Mouse (Mus musculus) hindbrain, embryonic 15.5 days (tissue): ENCODE measurements around the gene Syn3. TPM values are rescaled to one million over a fixed set of nuclear protein-coding genes. Genes with fewer than 3 reads are reported as not detected.
A peak's percentile ranks its signal among the peaks of the same experiment; 100 is the strongest.

ENCODE experiments used
- ATAC-seq: fragments of 200-750 bp; cut with Nextera tagmentation; 2 replicates; pipeline ENCODE4 v1.8.0; 2017; ENCODE audit warnings: low read depth, moderate number of reproducible peaks, moderate TSS enrichment; ENCODE audit not compliant: low FRiP score
- H3K27ac ChIP-seq: fragments of 300-500 bp; sonication (generic); replicated peaks from 2 replicates; pipeline ENCODE4 v1.5.1; 2015; ENCODE audit warnings: mild to moderate bottlenecking, inconsistent platforms
- H3K27me3 ChIP-seq: fragments of 300-500 bp; sonication (generic); 2 replicates; pipeline ENCODE4 v1.6.1; 2015; ENCODE audit warnings: control low read depth, inconsistent platforms
- H3K36me3 ChIP-seq: fragments of 300-500 bp; sonication (generic); 2 replicates; pipeline ENCODE4 v1.6.1; 2015; ENCODE audit warnings: control low read depth, inconsistent platforms
- H3K4me1 ChIP-seq: fragments of 300-500 bp; sonication (generic); replicated peaks from 2 replicates; pipeline ENCODE4 v1.6.1; 2015; ENCODE audit warnings: control low read depth, inconsistent platforms
- H3K4me2 ChIP-seq: fragments of 300-500 bp; sonication (generic); 2 replicates; pipeline ENCODE4 v1.6.1; 2015; ENCODE audit warnings: moderate library complexity, mild to moderate bottlenecking, inconsistent platforms
- H3K4me3 ChIP-seq: fragments of 300-500 bp; sonication (generic); 2 replicates; pipeline ENCODE4 v1.5.1; 2015; ENCODE audit warnings: mild to moderate bottlenecking, inconsistent platforms
- H3K9ac ChIP-seq: fragments of 300-500 bp; sonication (generic); 2 replicates; pipeline ENCODE4 v1.6.1; 2015; ENCODE audit warnings: inconsistent platforms
- H3K9me3 ChIP-seq: fragments of 300-500 bp; sonication (generic); 2 replicates; pipeline ENCODE4 v1.6.1; 2016; ENCODE audit warnings: control low read depth, inconsistent platforms
- WGBS: fragments of 180-500 bp; shearing (Covaris S2); methylation state at CpG from one replicate; pipeline ENCODE4 v1.1.7; 2015; 5-methylcytosine and 5-hydroxymethylcytosine counted together
- polyA plus RNA-seq: library from polyadenylated mRNA; unstranded; fragments of >200 nt; fragmentation: Nextera tagmentation; extraction: Ambion mirVana; gene quantifications from 2 replicates; pipeline ENCODE4 v1.2.1, GENCODE M21; 2015

The Syn3 gene
- polyA plus RNA-seq, 1 experiment from 2014 or later, result 30.1 TPM

GRCm38 (mm10) chr10:86074134-86074533, 424.6 kb downstream of the Syn3 start:
- peaks cover 13% of the 10 kb centered on the region for H3K36me3 ChIP-seq
- H3K9ac ChIP-seq, result no peak overlapping the region
- no peak overlapping the region for H3K4me2 ChIP-seq
- no peak overlapping the region for H3K4me3 ChIP-seq
- no peak overlapping the region for H3K27ac ChIP-seq
- no peaks in the 10 kb centered on the region for H3K9me3 ChIP-seq
- WGBS, result 87% methylated on average over 4 of the region's 4 CpGs
- ATAC-seq, result no peak
- H3K4me1 ChIP-seq, result no peaks in the 10 kb centered on the region
- H3K27me3 ChIP-seq, result no peaks in the 10 kb centered on the region

GRCm38 (mm10) chr10:86070751-86071150, 427.9 kb downstream of the Syn3 start:
- Histone ChIP-seq H3K27ac (no peak overlapping the region), H3K4me2 (no peak overlapping the region), H3K9ac (no peak overlapping the region), H3K9me3 (no peaks in the 10 kb centered on the region), H3K4me1 (no peaks in the 10 kb centered on the region), H3K27me3 (no peaks in the 10 kb centered on the region), H3K4me3 (no peak overlapping the region), H3K36me3 (peaks cover 13% of the 10 kb centered on the region)
- no peak for ATAC-seq
- 86% methylated on average over 3 of the region's 3 CpGs for WGBS

GRCm38 (mm10) chr10:86069341-86069740, 429.4 kb downstream of the Syn3 start:
- no peak overlapping the region; the same call in 1 of the 2 replicates for H3K27ac ChIP-seq
- peak; percentile 55; the same call in 1 of the 2 replicates for ATAC-seq
- 22% methylated on average over 3 of the region's 3 CpGs for WGBS

GRCm38 (mm10) chr10:86067911-86068310, 430.8 kb downstream of the Syn3 start:
- H3K4me1 ChIP-seq, result peaks cover 3% of the 10 kb centered on the region; the same call in 1 of the 2 replicates
- ATAC-seq, result no peak
- no peak overlapping the region for H3K4me2 ChIP-seq
- H3K27ac ChIP-seq, result no peak overlapping the region
- H3K4me3 ChIP-seq, result no peak overlapping the region
- H3K9ac ChIP-seq, result no peak overlapping the region
- H3K27me3 ChIP-seq, result no peaks in the 10 kb centered on the region
- H3K36me3 ChIP-seq, result peaks cover 7% of the 10 kb centered on the region; the same call in 1 of the 2 replicates
- H3K9me3 ChIP-seq, result no peaks in the 10 kb centered on the region
- 82% methylated on average over 10 of the region's 10 CpGs for WGBS

More at GRCm38 (mm10) chr10:86069341-86069740, 429.4 kb downstream of the Syn3 start:
- peaks cover 3% of the 10 kb centered on the region; the same call in 1 of the 2 replicates for H3K4me1 ChIP-seq
- H3K27me3 ChIP-seq, result no peaks in the 10 kb centered on the region
- H3K9ac ChIP-seq, result no peak overlapping the region
- H3K36me3 ChIP-seq, result peaks cover 13% of the 10 kb centered on the region
- no peaks in the 10 kb centered on the region for H3K9me3 ChIP-seq
- no peak overlapping the region for H3K4me3 ChIP-seq
- no peak overlapping the region for H3K4me2 ChIP-seq

GRCm38 (mm10) chr10:86066651-86067050, 432.0 kb downstream of the Syn3 start:
- peaks cover 3% of the 10 kb centered on the region; the same call in 1 of the 2 replicates for H3K4me1 ChIP-seq
- peaks cover 11% of the 10 kb centered on the region for H3K36me3 ChIP-seq
- peaks cover 2% of the 10 kb centered on the region; the same call in 1 of the 2 replicates for H3K9me3 ChIP-seq
- no peak overlapping the region for H3K9ac ChIP-seq
- no peak overlapping the region for H3K4me3 ChIP-seq
- 81% methylated on average over 5 of the region's 5 CpGs for WGBS
- H3K27me3 ChIP-seq, result no peaks in the 10 kb centered on the region
- no peak overlapping the region for H3K27ac ChIP-seq
- no peak for ATAC-seq
- H3K4me2 ChIP-seq, result no peak overlapping the region

- Histone ChIP-seq H3K27ac (no peak overlapping the region), H3K27me3 (no peaks in the 10 kb centered on the region), H3K4me1 (peaks cover 3% of the 10 kb centered on the region; the same call in 1 of the 2 replicates), H3K9ac (no peak overlapping the region), H3K9me3 (peaks cover 5% of the 10 kb centered on the region; the same call in 1 of the 2 replicates), H3K4me2 (no peak overlapping the region), H3K4me3 (no peak overlapping the region), H3K36me3 (peaks cover 8% of the 10 kb centered on the region; the same call in 1 of the 2 replicates)
- WGBS, result 75% methylated on average over 1 of the region's 1 CpGs
- ATAC-seq, result no peak
These were observed 433.0 kb downstream of the Syn3 start for GRCm38 (mm10) chr10:86065661-86066060.

GRCm38 (mm10) chr10:86064937-86065336, 433.8 kb downstream of the Syn3 start:
- ATAC-seq, result peak; percentile 78
- Histone ChIP-seq H3K9me3 (peaks cover 5% of the 10 kb centered on the region; the same call in 1 of the 2 replicates), H3K9ac (no peak overlapping the region), H3K4me2 (no peak overlapping the region), H3K27ac (no peak overlapping the region), H3K36me3 (peaks cover 8% of the 10 kb centered on the region; the same call in 1 of the 2 replicates), H3K27me3 (no peaks in the 10 kb centered on the region), H3K4me1 (peaks cover 3% of the 10 kb centered on the region; the same call in 1 of the 2 replicates), H3K4me3 (no peak overlapping the region)
- WGBS, result 11% methylated on average over 4 of the region's 4 CpGs

- ATAC-seq, result no peak
- Histone ChIP-seq H3K27me3 (no peaks in the 10 kb centered on the region), H3K9ac (no peak overlapping the region), H3K4me3 (no peak overlapping the region), H3K4me1 (peaks cover 3% of the 10 kb centered on the region; the same call in 1 of the 2 replicates), H3K9me3 (peaks cover 5% of the 10 kb centered on the region; the same call in 1 of the 2 replicates), H3K4me2 (no peak overlapping the region), H3K36me3 (peaks cover 8% of the 10 kb centered on the region; the same call in 1 of the 2 replicates), H3K27ac (no peak overlapping the region)
- 94% methylated on average over 8 of the region's 8 CpGs for WGBS
These were observed 435.7 kb downstream of the Syn3 start for GRCm38 (mm10) chr10:86063018-86063384.

GRCm38 (mm10) chr10:86062261-86063017, 436.3 kb downstream of the Syn3 start:
- 70% methylated on average over 5 of the region's 5 CpGs for WGBS
- ATAC-seq, result no peak

GRCm38 (mm10) chr10:86060267-86060666, 438.4 kb downstream of the Syn3 start:
- Histone ChIP-seq H3K9ac (no peak overlapping the region), H3K4me3 (no peak overlapping the region), H3K4me2 (no peak overlapping the region), H3K27ac (no peak overlapping the region), H3K9me3 (peaks cover 5% of the 10 kb centered on the region; the same call in 1 of the 2 replicates), H3K4me1 (peaks cover 3% of the 10 kb centered on the region; the same call in 1 of the 2 replicates), H3K36me3 (peaks cover 23% of the 10 kb centered on the region), H3K27me3 (no peaks in the 10 kb centered on the region)
- ATAC-seq, result no peak
- WGBS, result 61% methylated on average over 3 of the region's 3 CpGs

More at GRCm38 (mm10) chr10:86062261-86063017, 436.3 kb downstream of the Syn3 start:
- Histone ChIP-seq H3K27ac (no peak overlapping the region), H3K4me3 (no peak overlapping the region), H3K4me2 (no peak overlapping the region), H3K27me3 (no peaks in the 10 kb centered on the region), H3K4me1 (peaks cover 3% of the 10 kb centered on the region; the same call in 1 of the 2 replicates), H3K9me3 (peaks cover 5% of the 10 kb centered on the region; the same call in 1 of the 2 replicates), H3K9ac (no peak overlapping the region), H3K36me3 (peaks cover 8% of the 10 kb centered on the region)

- Histone ChIP-seq H3K9ac (no peak overlapping the region), H3K9me3 (peaks cover 5% of the 10 kb centered on the region; the same call in 1 of the 2 replicates), H3K27ac (no peak overlapping the region), H3K36me3 (peaks cover 39% of the 10 kb centered on the region), H3K4me2 (no peak overlapping the region), H3K27me3 (no peaks in the 10 kb centered on the region), H3K4me1 (no peaks in the 10 kb centered on the region), H3K4me3 (no peak overlapping the region)
- ATAC-seq, result no peak
- 56% methylated on average over 2 of the region's 2 CpGs for WGBS
These were observed 441.0 kb downstream of the Syn3 start for GRCm38 (mm10) chr10:86057712-86058111.

- no peak overlapping the region for H3K4me3 ChIP-seq
- H3K4me1 ChIP-seq, result no peaks in the 10 kb centered on the region
These were observed 441.4 kb downstream of the Syn3 start for GRCm38 (mm10) chr10:86057286-86057685.

More at GRCm38 (mm10) chr10:86057286-86057685, 441.4 kb downstream of the Syn3 start:
- H3K27me3 ChIP-seq, result no peaks in the 10 kb centered on the region
- H3K9me3 ChIP-seq, result peaks cover 5% of the 10 kb centered on the region; the same call in 1 of the 2 replicates
- peaks cover 38% of the 10 kb centered on the region for H3K36me3 ChIP-seq
- H3K9ac ChIP-seq, result no peak overlapping the region
- no peak for ATAC-seq
- WGBS, result 84% methylated on average over 11 of the region's 11 CpGs
- no peak overlapping the region for H3K27ac ChIP-seq
- no peak overlapping the region for H3K4me2 ChIP-seq
